Mouse (Mus musculus): ENCODE data around the gene Mrrf. TPM values are rescaled to one million over a fixed set of nuclear protein-coding genes. Genes with fewer than 3 reads are reported as not detected.

Gene Mrrf
- total and polyA plus RNA-seq, 3 experiments: 1.8 to 57.9 (median 55.2) TPM

DNA sequence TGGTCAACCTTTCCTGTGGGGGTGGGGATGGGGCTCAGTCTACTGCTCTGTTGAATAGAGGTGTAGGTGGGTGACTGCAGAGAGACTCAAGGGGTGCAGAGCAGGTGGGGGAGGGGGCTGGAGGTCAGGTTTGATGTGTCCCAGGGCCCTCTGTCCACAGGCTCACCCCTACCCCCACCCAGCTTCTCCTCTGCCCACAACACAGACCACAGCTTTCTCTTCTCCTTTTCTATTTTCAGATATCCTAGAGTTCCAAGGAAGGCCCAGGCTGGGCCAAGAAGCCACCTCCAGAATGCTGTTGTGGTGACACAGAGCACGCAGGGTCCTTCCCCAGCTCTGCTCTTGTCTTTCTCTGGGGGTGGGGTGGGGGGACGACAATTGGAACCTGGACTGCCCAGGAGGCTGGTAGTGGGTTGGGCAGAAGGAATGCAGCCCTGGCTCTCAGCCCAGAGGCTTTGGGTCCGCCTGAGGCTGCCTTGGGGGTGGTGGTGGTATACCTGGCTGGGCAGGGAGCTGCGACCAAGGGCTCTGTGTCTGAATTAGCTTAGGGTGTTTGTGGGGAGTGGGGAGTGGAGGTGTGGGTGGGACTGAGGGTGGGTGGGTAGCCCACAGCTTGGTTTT, 80.9 kb downstream of the Mrrf start:
- DNase-seq (ENCODE audit: low spot score): no peak
- H3K36me3 ChIP-seq (replicated peaks): no peaks in the 10 kb centered on the region
- H3K9me3 ChIP-seq (replicated peaks): no peaks in the 10 kb centered on the region
- no peak overlapping the region for H3K4me3 ChIP-seq (ENCODE audit: low read depth, low read length)
- TF ChIP-seq POLR2AphosphoS5 (IDR thresholded peaks at IDR 0.05; ENCODE audit: insufficient replicate concordance, low read depth, low read length) (no peak), CTCF (IDR thresholded peaks at IDR 0.05; ENCODE audit: low read depth, low read length) (no peak), GATA1 (IDR thresholded peaks at IDR 0.05; ENCODE audit: borderline replicate concordance, low read length) (no peak), TAL1 (conservative IDR thresholded peaks at IDR 0.05; ENCODE audit: low read depth, low read length) (no peak), GATA2 (IDR thresholded peaks at IDR 0.05; ENCODE audit: borderline replicate concordance, low read depth, low read length) (no peak)
- H3K27me3 ChIP-seq (ENCODE audit: insufficient read depth, low read length): peaks cover 22% of the 10 kb centered on the region
- no peak for ATAC-seq (ENCODE audit: extremely low read depth, insufficient number of reproducible peaks, low FRiP score, poor library complexity, severe bottlenecking)
- H3K4me1 ChIP-seq (ENCODE audit: insufficient read depth, low read depth, low read length): peaks cover 35% of the 10 kb centered on the region

DNA sequence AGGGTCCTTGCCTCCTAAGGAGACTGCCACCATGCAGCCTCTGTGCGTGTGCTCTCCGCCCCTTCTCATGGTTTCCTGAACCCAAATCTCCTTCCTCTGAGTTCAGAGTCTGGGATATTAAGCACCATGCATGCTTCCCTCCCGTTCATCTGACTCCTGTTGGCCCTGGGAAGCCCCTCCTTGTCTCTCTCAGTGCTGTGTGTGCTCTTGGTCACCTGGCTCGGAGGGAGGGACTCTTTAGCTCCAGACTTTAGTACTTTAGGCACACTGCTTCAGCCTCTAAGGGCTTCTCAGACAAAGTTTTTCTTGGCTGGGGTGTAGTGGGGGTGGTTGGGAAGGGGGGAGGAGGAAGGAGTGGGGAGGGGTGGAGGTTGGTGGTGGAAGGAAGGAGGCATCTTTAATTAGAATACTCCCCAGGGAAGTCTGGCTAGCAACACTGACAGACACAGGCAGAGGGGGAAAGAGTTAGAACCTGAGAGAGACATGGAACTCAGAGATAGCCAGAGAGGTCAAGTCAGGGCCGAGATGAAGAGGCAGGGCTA, 81.6 kb downstream of the Mrrf start:
- no peak overlapping the region for H3K4me3 ChIP-seq (ENCODE audit: low read depth, low read length)
- H3K36me3 ChIP-seq (replicated peaks): no peaks in the 10 kb centered on the region
- H3K27me3 ChIP-seq (ENCODE audit: insufficient read depth, low read length): peaks cover 26% of the 10 kb centered on the region
- TF ChIP-seq GATA1 (IDR thresholded peaks at IDR 0.05; ENCODE audit: borderline replicate concordance, low read length): no peak
- TF ChIP-seq CTCF (IDR thresholded peaks at IDR 0.05; ENCODE audit: low read depth, low read length): no peak
- no peak for TF ChIP-seq TAL1 (conservative IDR thresholded peaks at IDR 0.05; ENCODE audit: low read depth, low read length)
- no peak for TF ChIP-seq POLR2AphosphoS5 (IDR thresholded peaks at IDR 0.05; ENCODE audit: insufficient replicate concordance, low read depth, low read length)
- TF ChIP-seq GATA2 (IDR thresholded peaks at IDR 0.05; ENCODE audit: borderline replicate concordance, low read depth, low read length): no peak
- ATAC-seq (ENCODE audit: extremely low read depth, insufficient number of reproducible peaks, low FRiP score, poor library complexity, severe bottlenecking) (no peak), DNase-seq (ENCODE audit: low spot score) (no peak)
- H3K4me1 ChIP-seq (ENCODE audit: insufficient read depth, low read depth, low read length): peaks cover 33% of the 10 kb centered on the region
- no peaks in the 10 kb centered on the region for H3K9me3 ChIP-seq (replicated peaks)

DNA sequence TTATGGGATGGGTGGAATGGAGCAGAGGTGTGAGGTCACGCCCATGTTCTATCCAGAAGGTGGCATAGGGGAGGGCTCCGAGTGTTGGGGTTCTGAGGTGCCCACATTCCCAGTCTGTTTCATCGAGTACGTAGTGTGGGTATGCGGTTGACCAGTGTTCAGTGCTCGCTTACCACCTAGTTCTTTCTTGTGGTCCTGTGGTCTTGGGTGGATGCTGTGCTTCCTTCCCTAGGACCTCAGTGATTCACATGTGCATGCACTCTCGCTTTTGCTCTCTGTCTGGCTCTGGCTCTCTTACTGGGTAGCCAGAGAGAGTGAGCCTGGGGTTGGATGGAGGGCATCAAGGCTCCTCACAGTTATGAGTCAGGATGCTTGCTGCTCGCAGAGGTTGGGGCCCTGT, 83.9 kb downstream of the Mrrf start:
- peaks cover 26% of the 10 kb centered on the region for H3K27me3 ChIP-seq (ENCODE audit: insufficient read depth, low read length)
- DNase-seq (ENCODE audit: low spot score): no peak
- no peaks in the 10 kb centered on the region for H3K9me3 ChIP-seq (replicated peaks)
- no peak for ATAC-seq (ENCODE audit: extremely low read depth, insufficient number of reproducible peaks, low FRiP score, poor library complexity, severe bottlenecking)
- peaks cover 19% of the 10 kb centered on the region for H3K4me1 ChIP-seq (ENCODE audit: insufficient read depth, low read depth, low read length)
- H3K36me3 ChIP-seq (replicated peaks): no peaks in the 10 kb centered on the region
- TF ChIP-seq GATA1 (IDR thresholded peaks at IDR 0.05; ENCODE audit: borderline replicate concordance, low read length) (no peak), TAL1 (conservative IDR thresholded peaks at IDR 0.05; ENCODE audit: low read depth, low read length) (no peak), CTCF (IDR thresholded peaks at IDR 0.05; ENCODE audit: low read depth, low read length) (no peak), GATA2 (IDR thresholded peaks at IDR 0.05; ENCODE audit: borderline replicate concordance, low read depth, low read length) (no peak), POLR2AphosphoS5 (IDR thresholded peaks at IDR 0.05; ENCODE audit: insufficient replicate concordance, low read depth, low read length) (no peak)
- no peak overlapping the region for H3K4me3 ChIP-seq (ENCODE audit: low read depth, low read length)

DNA sequence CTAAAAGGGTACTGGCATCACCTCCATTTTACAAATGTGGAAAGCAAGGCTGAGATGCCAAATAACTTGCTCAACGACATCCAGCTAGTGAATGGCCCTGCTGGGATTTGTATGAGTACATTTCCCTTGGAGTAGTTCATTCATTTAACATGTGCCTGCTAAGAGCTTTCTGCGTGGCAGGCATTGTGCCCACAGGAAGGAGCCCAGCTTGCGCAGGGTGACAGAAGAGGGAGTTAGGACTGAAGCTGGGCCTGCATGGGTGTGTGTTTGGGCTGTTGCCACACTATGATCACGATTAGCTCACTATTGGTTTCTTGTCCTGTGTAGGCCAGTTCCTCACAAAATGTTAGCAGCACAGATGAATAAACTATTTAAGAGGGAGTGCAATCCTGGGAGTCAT, 84.7 kb downstream of the Mrrf start:
- ATAC-seq (ENCODE audit: extremely low read depth, insufficient number of reproducible peaks, low FRiP score, poor library complexity, severe bottlenecking) (no peak), DNase-seq (ENCODE audit: low spot score) (no peak)
- no peak overlapping the region for H3K4me3 ChIP-seq (ENCODE audit: low read depth, low read length)
- H3K27me3 ChIP-seq (ENCODE audit: insufficient read depth, low read length): peaks cover 24% of the 10 kb centered on the region
- H3K4me1 ChIP-seq (ENCODE audit: insufficient read depth, low read depth, low read length): peaks cover 18% of the 10 kb centered on the region
- TF ChIP-seq POLR2AphosphoS5 (IDR thresholded peaks at IDR 0.05; ENCODE audit: insufficient replicate concordance, low read depth, low read length) (no peak), GATA1 (IDR thresholded peaks at IDR 0.05; ENCODE audit: borderline replicate concordance, low read length) (no peak), CTCF (IDR thresholded peaks at IDR 0.05; ENCODE audit: low read depth, low read length) (no peak), TAL1 (conservative IDR thresholded peaks at IDR 0.05; ENCODE audit: low read depth, low read length) (no peak), GATA2 (IDR thresholded peaks at IDR 0.05; ENCODE audit: borderline replicate concordance, low read depth, low read length) (no peak)
- no peaks in the 10 kb centered on the region for H3K9me3 ChIP-seq (replicated peaks)
- no peaks in the 10 kb centered on the region for H3K36me3 ChIP-seq (replicated peaks)

DNA sequence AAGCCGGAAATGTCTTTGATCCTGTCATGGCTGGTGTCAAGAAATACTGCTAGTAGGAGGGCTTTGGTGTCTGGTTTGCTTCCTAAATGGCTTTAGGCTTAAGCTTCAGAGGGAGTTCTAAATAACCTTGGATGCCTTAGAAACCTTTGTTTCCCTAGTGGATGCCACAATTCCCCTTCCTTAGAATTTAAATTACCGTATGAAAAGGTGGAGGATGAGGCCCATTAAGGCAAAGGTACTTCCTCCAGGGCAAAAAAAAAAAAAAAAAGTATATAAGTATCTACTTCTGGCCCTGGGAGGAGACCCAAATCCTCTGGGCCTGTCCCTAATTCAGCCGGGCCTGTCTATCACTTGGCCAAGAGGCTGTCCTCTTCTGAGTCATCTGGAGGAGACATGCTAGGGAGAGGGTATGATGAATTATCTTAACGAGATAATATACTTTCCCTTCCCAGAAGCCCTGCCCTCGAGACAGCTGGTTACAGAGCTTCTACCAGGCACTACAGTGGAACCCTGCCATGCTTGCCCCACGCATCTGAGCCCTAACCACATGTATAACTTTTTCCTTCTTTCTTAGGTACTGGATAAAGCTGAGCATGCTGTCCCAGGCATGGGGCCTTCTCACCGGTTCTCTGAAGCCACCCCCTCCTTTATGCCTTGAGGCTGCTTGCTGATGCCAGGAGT, 86.1 kb downstream of the Mrrf start:
- no peak for DNase-seq (ENCODE audit: low spot score)
- no peak for ATAC-seq (ENCODE audit: extremely low read depth, insufficient number of reproducible peaks, low FRiP score, poor library complexity, severe bottlenecking)
- TF ChIP-seq TAL1 (conservative IDR thresholded peaks at IDR 0.05; ENCODE audit: low read depth, low read length) (no peak), GATA2 (IDR thresholded peaks at IDR 0.05; ENCODE audit: borderline replicate concordance, low read depth, low read length) (no peak), GATA1 (IDR thresholded peaks at IDR 0.05; ENCODE audit: borderline replicate concordance, low read length) (no peak), POLR2AphosphoS5 (IDR thresholded peaks at IDR 0.05; ENCODE audit: insufficient replicate concordance, low read depth, low read length) (no peak), CTCF (IDR thresholded peaks at IDR 0.05; ENCODE audit: low read depth, low read length) (no peak)
- no peaks in the 10 kb centered on the region for H3K36me3 ChIP-seq (replicated peaks)
- peaks cover 11% of the 10 kb centered on the region for H3K27me3 ChIP-seq (ENCODE audit: insufficient read depth, low read length)
- H3K4me1 ChIP-seq (ENCODE audit: insufficient read depth, low read depth, low read length): peaks cover 5% of the 10 kb centered on the region; the same call in 1 of the 2 replicates
- H3K9me3 ChIP-seq (replicated peaks): no peaks in the 10 kb centered on the region
- H3K4me3 ChIP-seq (ENCODE audit: low read depth, low read length): no peak overlapping the region

DNA sequence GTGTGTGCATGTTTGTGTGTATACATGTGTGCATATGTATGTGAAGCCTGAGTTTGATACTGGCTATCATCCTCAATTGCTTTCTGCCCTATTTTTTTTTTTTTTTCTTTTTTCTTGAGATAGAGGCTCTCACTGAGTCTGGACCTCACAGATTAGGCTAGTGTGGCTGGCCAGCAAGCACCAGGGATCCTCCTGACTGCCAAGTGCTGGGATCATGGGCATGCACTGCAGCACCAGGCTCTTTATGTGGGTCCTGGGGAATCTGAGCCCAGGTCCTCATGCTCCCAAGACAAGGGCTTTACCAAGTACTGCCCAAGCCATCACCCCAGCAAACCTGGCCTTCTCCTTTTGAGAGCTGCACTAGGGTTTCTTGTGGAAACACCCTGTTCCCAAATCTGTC, 87.2 kb downstream of the Mrrf start:
- no peaks in the 10 kb centered on the region for H3K4me1 ChIP-seq (ENCODE audit: insufficient read depth, low read depth, low read length)
- no peak for TF ChIP-seq TAL1 (conservative IDR thresholded peaks at IDR 0.05; ENCODE audit: low read depth, low read length)
- no peak for TF ChIP-seq POLR2AphosphoS5 (IDR thresholded peaks at IDR 0.05; ENCODE audit: insufficient replicate concordance, low read depth, low read length)
- no peak for TF ChIP-seq GATA1 (IDR thresholded peaks at IDR 0.05; ENCODE audit: borderline replicate concordance, low read length)
- TF ChIP-seq GATA2 (IDR thresholded peaks at IDR 0.05; ENCODE audit: borderline replicate concordance, low read depth, low read length): no peak
- no peak for TF ChIP-seq CTCF (IDR thresholded peaks at IDR 0.05; ENCODE audit: low read depth, low read length)

More for the DNA sequence above, 87.2 kb downstream of the Mrrf start:
- Histone ChIP-seq H3K9me3 (replicated peaks) (no peaks in the 10 kb centered on the region), H3K27me3 (ENCODE audit: insufficient read depth, low read length) (peaks cover 14% of the 10 kb centered on the region), H3K4me3 (ENCODE audit: low read depth, low read length) (no peak overlapping the region), H3K36me3 (replicated peaks) (no peaks in the 10 kb centered on the region)
- DNase-seq (ENCODE audit: low spot score): no peak
- ATAC-seq (ENCODE audit: extremely low read depth, insufficient number of reproducible peaks, low FRiP score, poor library complexity, severe bottlenecking): no peak

Data from G1E (cell line).